Mouse (Mus musculus) neural tube, embryonic 11.5 days (tissue): ENCODE measurements around the gene D130052B06Rik. TPM values are rescaled to one million over a fixed set of nuclear protein-coding genes. Genes with fewer than 3 reads are reported as not detected.

Source experiments
- ATAC-seq: fragments of 200-750 bp; cut with Nextera tagmentation; 2 replicates; pipeline ENCODE4 v1.8.0; 2017; ENCODE audit warnings: moderate number of reproducible peaks, mild to moderate bottlenecking, moderate TSS enrichment, moderate library complexity; ENCODE audit not compliant: insufficient read depth, low FRiP score, low TSS enrichment
- DNase-seq: peaks from one replicate; pipeline ENCODE4 v3.0.0-alpha.2; 2015; ENCODE audit warnings: low spot score
- H3K27ac ChIP-seq: fragments of 300-500 bp; sonication (generic); 2 replicates; pipeline ENCODE4 v1.5.1; 2014; ENCODE audit warnings: low read depth, mild to moderate bottlenecking, low read length
- H3K27me3 ChIP-seq: fragments of 300-500 bp; sonication (generic); 2 replicates; pipeline ENCODE4 v1.6.1; 2014; ENCODE audit warnings: mild to moderate bottlenecking, low read length, mixed read lengths; ENCODE audit not compliant: control insufficient read depth, insufficient read depth
- H3K36me3 ChIP-seq: fragments of 300-500 bp; sonication (generic); 2 replicates; pipeline ENCODE4 v1.6.1; 2014; ENCODE audit warnings: mild to moderate bottlenecking, low read length, moderate library complexity, mixed read lengths; ENCODE audit not compliant: control insufficient read depth, insufficient read depth
- H3K4me1 ChIP-seq: fragments of 300-500 bp; sonication (generic); 2 replicates; pipeline ENCODE4 v1.6.1; 2014; ENCODE audit warnings: low read length, mixed read lengths; ENCODE audit not compliant: control insufficient read depth, insufficient read depth
- H3K4me2 ChIP-seq: fragments of 300-500 bp; sonication (generic); 2 replicates; pipeline ENCODE4 v1.6.1; 2014; ENCODE audit warnings: low read depth, mild to moderate bottlenecking, moderate library complexity
- H3K4me3 ChIP-seq: fragments of 300-500 bp; sonication (generic); 2 replicates; pipeline ENCODE4 v1.5.1; 2014; ENCODE audit warnings: low read depth, low read length
- H3K9ac ChIP-seq: fragments of 300-500 bp; sonication (generic); 2 replicates; pipeline ENCODE4 v1.6.1; 2014; ENCODE audit warnings: mild to moderate bottlenecking, low read length
- H3K9me3 ChIP-seq: fragments of 300-500 bp; sonication (generic); 2 replicates; pipeline ENCODE4 v1.6.1; 2016; ENCODE audit warnings: low read length; ENCODE audit not compliant: control insufficient read depth
- WGBS: fragments of 180-500 bp; shearing (Covaris S2); extraction: QIAGEN DNeasy Blood & Tissue Kit; methylation state at CpG from one replicate; pipeline ENCODE4 v1.1.7; 2014; 5-methylcytosine and 5-hydroxymethylcytosine counted together
- polyA plus RNA-seq: library from polyadenylated mRNA; unstranded; fragments of >200 nt; fragmentation: Nextera tagmentation; extraction: Ambion mirVana; gene quantifications from 2 replicates; pipeline ENCODE4 v1.2.1, GENCODE M21; 2014

Gene D130052B06Rik
- 0.09 TPM in 1 of 2 replicates, not detected in the other for polyA plus RNA-seq

GRCm38 (mm10) chr11:33598986-33599385 lies at the start of gene D130052B06Rik:
D130052B06Rik (plus strand) TSS chr11:33599302.
- ATAC-seq = no peak
- WGBS = 85% methylated on average over 4 of the region's 4 CpGs

DNA sequence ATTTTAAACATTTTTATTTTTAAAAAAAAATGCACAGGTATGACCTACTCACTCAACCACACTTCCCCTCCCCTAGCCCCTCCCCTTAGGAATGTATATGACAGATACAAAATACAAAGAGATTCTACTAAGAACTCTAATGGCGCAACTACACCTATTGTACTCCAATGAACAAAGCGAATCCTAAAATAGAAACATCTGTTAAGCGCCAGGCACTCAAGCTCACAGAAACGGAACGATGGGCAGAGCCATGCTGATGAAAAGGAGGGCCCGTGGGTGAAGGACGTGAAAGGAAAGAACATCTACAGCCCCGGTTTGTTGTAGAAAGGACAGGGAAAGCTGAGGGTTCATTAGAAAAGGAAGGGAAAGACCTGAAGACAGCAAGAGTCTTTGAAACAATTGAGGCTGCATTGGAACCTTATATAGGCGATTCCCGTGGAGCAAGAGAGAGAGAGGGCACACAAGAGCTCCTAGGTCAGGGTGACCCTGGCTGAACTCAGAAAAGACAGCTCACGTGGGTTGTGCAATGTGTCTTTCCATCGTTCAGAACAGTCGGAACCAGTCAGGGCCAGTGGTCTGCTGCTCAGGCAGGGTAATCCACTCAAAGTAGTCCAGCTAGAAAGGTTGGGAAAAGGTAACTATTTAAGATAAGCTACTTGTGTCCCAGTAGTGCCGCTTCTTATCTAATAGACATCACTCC lies 48.1 kb upstream of the D130052B06Rik start:
- no peaks in the 10 kb centered on the region for H3K27me3 ChIP-seq
- no peak for DNase-seq
- H3K27ac ChIP-seq = no peak overlapping the region
- H3K9ac ChIP-seq = no peak overlapping the region
- no peak for ATAC-seq
- no peaks in the 10 kb centered on the region for H3K9me3 ChIP-seq
- no peak overlapping the region for H3K4me2 ChIP-seq
- WGBS = 85% methylated on average over 14 of the region's 14 CpGs
- no peaks in the 10 kb centered on the region for H3K36me3 ChIP-seq
- H3K4me1 ChIP-seq = no peaks in the 10 kb centered on the region
- H3K4me3 ChIP-seq = no peak overlapping the region

More at GRCm38 (mm10) chr11:33598986-33599385, at the start of gene D130052B06Rik:
- Histone ChIP-seq H3K4me2 (no peak within 1 kb of the TSS), H3K27me3 (no peaks in the 10 kb centered on the region), H3K9ac (no peak within 1 kb of the TSS), H3K27ac (no peak within 1 kb of the TSS), H3K4me1 (no peaks in the 10 kb centered on the region), H3K9me3 (no peaks in the 10 kb centered on the region), H3K4me3 (no peak within 1 kb of the TSS), H3K36me3 (no peaks in the 10 kb centered on the region)
- no peak for DNase-seq

- no peak overlapping the region for H3K4me2 ChIP-seq
- H3K27ac ChIP-seq = no peak overlapping the region
- 81% methylated on average over 8 of the region's 8 CpGs for WGBS
- no peak overlapping the region for H3K9ac ChIP-seq
- DNase-seq (no peak), ATAC-seq (no peak)
- H3K4me1 ChIP-seq = no peaks in the 10 kb centered on the region
- H3K9me3 ChIP-seq = no peaks in the 10 kb centered on the region
- no peaks in the 10 kb centered on the region for H3K36me3 ChIP-seq
- H3K4me3 ChIP-seq = no peak overlapping the region
- no peaks in the 10 kb centered on the region for H3K27me3 ChIP-seq
Measured at GRCm38 (mm10) chr11:33554123-33554522, 45.0 kb upstream of the D130052B06Rik start.

- no peak overlapping the region for H3K27ac ChIP-seq
- no peak for ATAC-seq
- DNase-seq = no peak
- no peaks in the 10 kb centered on the region for H3K27me3 ChIP-seq
- no peak overlapping the region for H3K4me3 ChIP-seq
- no peaks in the 10 kb centered on the region for H3K36me3 ChIP-seq
- no peak overlapping the region for H3K9ac ChIP-seq
- H3K4me1 ChIP-seq = no peaks in the 10 kb centered on the region
- H3K4me2 ChIP-seq = no peak overlapping the region
- 90% methylated on average over 2 of the region's 2 CpGs for WGBS
- H3K9me3 ChIP-seq = no peaks in the 10 kb centered on the region
Measured at GRCm38 (mm10) chr11:33563921-33564320, 35.2 kb upstream of the D130052B06Rik start.

DNA sequence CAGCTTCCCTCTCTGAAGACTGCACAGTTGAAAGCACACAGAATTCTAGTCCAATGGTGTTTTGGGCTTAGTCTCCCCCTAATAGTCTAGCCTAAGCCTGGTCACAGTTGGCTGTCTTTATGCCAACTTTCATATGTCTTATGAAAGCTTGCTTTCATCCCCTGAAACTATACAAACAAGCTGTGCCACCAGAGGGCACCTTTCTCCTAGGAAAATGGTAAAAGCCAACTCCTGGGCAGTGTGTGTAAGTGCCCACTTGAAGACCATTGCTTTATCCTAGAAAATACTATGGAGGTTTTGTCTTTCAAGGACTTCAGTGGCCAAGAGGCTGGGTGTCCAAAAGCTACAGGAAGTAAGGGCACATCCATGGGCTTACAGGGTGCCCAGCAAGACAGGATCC lies 28.7 kb upstream of the D130052B06Rik start:
- no peaks in the 10 kb centered on the region for H3K27me3 ChIP-seq
- H3K36me3 ChIP-seq = no peaks in the 10 kb centered on the region
- no peaks in the 10 kb centered on the region for H3K9me3 ChIP-seq
- H3K27ac ChIP-seq = no peak overlapping the region
- H3K9ac ChIP-seq = no peak overlapping the region
- no peak for ATAC-seq
- H3K4me2 ChIP-seq = no peak overlapping the region
- no peak for DNase-seq
- H3K4me3 ChIP-seq = no peak overlapping the region
- H3K4me1 ChIP-seq = no peaks in the 10 kb centered on the region

DNA sequence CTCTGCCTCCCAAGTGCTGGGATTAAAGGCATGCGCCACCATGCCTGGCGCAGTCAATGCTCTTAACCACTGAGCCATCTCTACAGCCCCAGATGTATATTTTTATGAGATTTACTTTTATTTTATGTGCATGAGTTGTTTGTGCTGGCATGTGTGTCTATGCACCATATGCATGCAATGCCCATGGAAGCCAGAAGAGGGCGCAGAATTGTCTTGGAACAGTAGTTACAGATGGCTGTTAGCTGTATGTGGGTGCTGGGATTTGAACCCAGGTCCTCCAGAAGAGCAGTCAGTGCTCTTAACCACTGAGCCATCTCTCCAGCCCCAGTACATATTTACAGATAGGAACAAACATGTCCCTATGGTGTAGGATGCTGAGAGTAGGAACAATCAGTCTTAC lies 24.2 kb upstream of the D130052B06Rik start:
- no peaks in the 10 kb centered on the region for H3K27me3 ChIP-seq
- ATAC-seq (no peak), DNase-seq (no peak)
- no peak overlapping the region for H3K4me3 ChIP-seq
- no peak overlapping the region for H3K9ac ChIP-seq
- H3K36me3 ChIP-seq = no peaks in the 10 kb centered on the region
- H3K4me2 ChIP-seq = no peak overlapping the region
- WGBS = 92% methylated on average over 3 of the region's 3 CpGs
- H3K4me1 ChIP-seq = no peaks in the 10 kb centered on the region
- no peaks in the 10 kb centered on the region for H3K9me3 ChIP-seq
- H3K27ac ChIP-seq = no peak overlapping the region

- WGBS = 52% methylated on average over 6 of the region's 6 CpGs
- Histone ChIP-seq H3K27ac (no peak within 1 kb of the TSS), H3K27me3 (no peaks in the 10 kb centered on the region), H3K4me3 (no peak within 1 kb of the TSS), H3K4me1 (no peaks in the 10 kb centered on the region), H3K36me3 (no peaks in the 10 kb centered on the region), H3K9me3 (no peaks in the 10 kb centered on the region), H3K4me2 (no peak within 1 kb of the TSS), H3K9ac (no peak within 1 kb of the TSS)
- DNase-seq = no peak
- no peak for ATAC-seq
Measured at GRCm38 (mm10) chr11:33578859-33579258, 20.2 kb upstream of the D130052B06Rik start, which contains the start of gene Gabrp. Gabrp (minus strand) TSS chr11:33578959.

DNA sequence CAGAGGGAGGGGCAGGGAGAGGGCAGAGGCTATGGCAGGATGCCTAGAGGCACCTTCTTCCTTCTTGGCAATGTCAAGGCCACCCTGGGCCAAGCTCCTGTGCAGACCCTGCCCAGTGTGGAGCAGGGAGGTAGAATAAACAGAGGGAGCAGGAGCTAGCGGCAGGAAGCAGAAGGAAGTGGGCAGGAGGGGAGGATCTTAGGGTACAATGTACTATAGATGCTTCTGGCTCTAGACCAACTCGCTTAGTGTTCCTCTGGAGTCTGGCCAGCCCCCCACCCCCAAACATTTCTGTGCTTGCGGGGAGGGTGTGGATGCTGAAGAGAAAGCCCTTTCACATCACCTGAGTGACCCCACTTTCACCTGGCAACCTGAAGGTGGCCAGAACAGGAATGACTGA lies 19.5 kb upstream of the D130052B06Rik start:
- DNase-seq (no peak), ATAC-seq (no peak)
- 78% methylated on average over 3 of the region's 3 CpGs for WGBS
- no peaks in the 10 kb centered on the region for H3K9me3 ChIP-seq
- no peak overlapping the region for H3K4me3 ChIP-seq
- H3K27me3 ChIP-seq = no peaks in the 10 kb centered on the region
- no peak overlapping the region for H3K9ac ChIP-seq
- no peaks in the 10 kb centered on the region for H3K4me1 ChIP-seq
- no peak overlapping the region for H3K27ac ChIP-seq
- no peaks in the 10 kb centered on the region for H3K36me3 ChIP-seq
- no peak overlapping the region for H3K4me2 ChIP-seq

GRCm38 (mm10) chr11:33586614-33587013 lies 12.5 kb upstream of the D130052B06Rik start:
- WGBS = 77% methylated on average over 6 of the region's 6 CpGs
- H3K4me3 ChIP-seq = no peak overlapping the region
- DNase-seq = no peak
- no peaks in the 10 kb centered on the region for H3K4me1 ChIP-seq
- H3K4me2 ChIP-seq = no peak overlapping the region
- no peak for ATAC-seq
- no peak overlapping the region for H3K9ac ChIP-seq
- no peaks in the 10 kb centered on the region for H3K27me3 ChIP-seq
- H3K36me3 ChIP-seq = no peaks in the 10 kb centered on the region
- no peaks in the 10 kb centered on the region for H3K9me3 ChIP-seq
- H3K27ac ChIP-seq = no peak overlapping the region
